Mouse (Mus musculus): ENCODE results near the gene Kdr.

Gene Kdr

GRCm38 (mm10) chr5:75978374-75979100 lies at the start of gene Kdr:
TSS of gene Kdr (minus strand) at chr5:75978458.
- peak; percentile 68 for DNase-seq (ENCODE audit: low read depth, low spot score)

GRCm38 (mm10) chr5:76026805-76027204 lies 48.5 kb upstream of the Kdr start:
- no peak for DNase-seq (ENCODE audit: low read depth, low spot score)

- no peak for DNase-seq (ENCODE audit: low read depth, low spot score)
Observed at GRCm38 (mm10) chr5:76025996-76026665, 47.9 kb upstream of the Kdr start.

GRCm38 (mm10) chr5:76023011-76023773 lies 44.9 kb upstream of the Kdr start:
- DNase-seq (ENCODE audit: low read depth, low spot score): no peak

- DNase-seq (ENCODE audit: low read depth, low spot score): no peak
Observed at GRCm38 (mm10) chr5:76022436-76022835, 44.2 kb upstream of the Kdr start.

- no peak for DNase-seq (ENCODE audit: low read depth, low spot score)
Observed at GRCm38 (mm10) chr5:76018321-76018720, 40.1 kb upstream of the Kdr start.

GRCm38 (mm10) chr5:76016086-76016485 lies 37.8 kb upstream of the Kdr start:
- DNase-seq (ENCODE audit: low read depth, low spot score): no peak

- DNase-seq (ENCODE audit: low read depth, low spot score): no peak
Observed at GRCm38 (mm10) chr5:76013881-76014431, 35.7 kb upstream of the Kdr start.

GRCm38 (mm10) chr5:76006403-76006802 lies 28.1 kb upstream of the Kdr start:
- no peak for DNase-seq (ENCODE audit: low read depth, low spot score)

- no peak for DNase-seq (ENCODE audit: low read depth, low spot score)
Observed at GRCm38 (mm10) chr5:75990212-75990611, 12.0 kb upstream of the Kdr start.

GRCm38 (mm10) chr5:75987530-75987929 lies 9.3 kb upstream of the Kdr start:
- no peak for DNase-seq (ENCODE audit: low read depth, low spot score)

GRCm38 (mm10) chr5:75980521-75981311 lies 2.5 kb upstream of the Kdr start:
- no peak for DNase-seq (ENCODE audit: low read depth, low spot score)

GRCm38 (mm10) chr5:75979108-75979507 lies 850 bp upstream of the Kdr start:
- no peak for DNase-seq (ENCODE audit: low read depth, low spot score)

GRCm38 (mm10) chr5:75977441-75978373 lies 551 bp downstream of the Kdr start:
- peak; percentile 18 for DNase-seq (ENCODE audit: low read depth, low spot score)

- DNase-seq (ENCODE audit: low read depth, low spot score): no peak
Observed at GRCm38 (mm10) chr5:75976696-75977095, 1.6 kb downstream of the Kdr start.

GRCm38 (mm10) chr5:75975398-75975797 lies 2.9 kb downstream of the Kdr start:
- DNase-seq (ENCODE audit: low read depth, low spot score): no peak

- no peak for DNase-seq (ENCODE audit: low read depth, low spot score)
Observed at GRCm38 (mm10) chr5:75974543-75975130, 3.6 kb downstream of the Kdr start.

GRCm38 (mm10) chr5:75969887-75970286 lies 8.4 kb downstream of the Kdr start:
- DNase-seq (ENCODE audit: low read depth, low spot score): no peak

- no peak for DNase-seq (ENCODE audit: low read depth, low spot score)
Observed at GRCm38 (mm10) chr5:75962558-75962957, 15.7 kb downstream of the Kdr start.
